In genomic region chr17:14904637-14905265, GRCm38 (mm10) we compare ENCODE assay signal across 9 mouse cellular contexts. TPM values are rescaled to one million over a fixed set of nuclear protein-coding genes. Genes with fewer than 3 reads are reported as not detected.
DNase-seq lines count a peak whose midpoint lies in the region; ATAC-seq and TF ChIP-seq lines count a peak whose summit lies in the region.
"Had no signal": no experiment of that assay in that cellular context is flagged by ENCODE, and none has a peak within 500 bp of the region (broad histone marks: within the 10 kb centered on the region; RNA-seq: fewer than 3 reads in every experiment).

No protein-coding gene starts in this region.

- 0 out of 2 replicates have a peak, but pooled peaks have one; percentile 38 for ATAC-seq in erythroblast, adult 5-6 weeks (replicated peaks; ENCODE audit: low FRiP score, poor library complexity, severe bottlenecking)
- ATAC-seq in liver, embryonic 13.5 days (ENCODE audit: low read depth) = no peak
- peak; percentile 71 for ATAC-seq in neural tube, embryonic 13.5 days (ENCODE audit: low read depth)

- DNase-seq in ES-E14 (ENCODE audit: low read depth, low spot score) = peak; percentile 61
- peak; percentile 47 to 69 for DNase-seq in adrenal gland, postnatal 36 days
- DNase-seq in heart, postnatal 25 days (ENCODE audit: low spot score) = peak; percentile 21
- DNase-seq in kidney, postnatal 36 days = peak; percentile 53 to 79
- DNase-seq in liver, embryonic 13.5 days = peak; percentile 15
- peak; percentile 48 to 71 for DNase-seq in urinary bladder, postnatal 4 days (ENCODE audit: low spot score in 2 of 2)

- H3K4me2 ChIP-seq in liver, embryonic 13.5 days = no peak overlapping the region
- no peak overlapping the region for H3K4me2 ChIP-seq in neural tube, embryonic 13.5 days
- H3K4me2 ChIP-seq: limb, embryonic 13.5 days had no signal

- H3K4me1 ChIP-seq in ES-E14 (ENCODE audit: control insufficient read depth in 2 of 2, insufficient read depth in 2 of 2, low read length in 2 of 2, poor library complexity in 1 of 2) = no peaks in the 10 kb centered on the region
- no peaks in the 10 kb centered on the region for H3K4me1 ChIP-seq in liver, embryonic 13.5 days (replicated peaks)
- H3K4me1 ChIP-seq in neural tube, embryonic 13.5 days (replicated peaks) = no peaks in the 10 kb centered on the region

- H3K36me3 ChIP-seq in ES-E14 (ENCODE audit: control insufficient read depth, insufficient read depth, low read length, poor library complexity, severe bottlenecking) = no peaks in the 10 kb centered on the region
- no peaks in the 10 kb centered on the region for H3K36me3 ChIP-seq in liver, embryonic 13.5 days
- H3K36me3 ChIP-seq in neural tube, embryonic 13.5 days = no peaks in the 10 kb centered on the region
- H3K36me3 ChIP-seq: limb, embryonic 13.5 days had no signal

- no peak overlapping the region for H3K4me3 ChIP-seq in ES-E14 (ENCODE audit: insufficient read depth in 1 of 2, low read depth in 1 of 2, low read length in 2 of 2, poor library complexity in 1 of 2, severe bottlenecking in 1 of 2)
- no peak overlapping the region for H3K4me3 ChIP-seq in liver, embryonic 13.5 days (replicated peaks)
- no peak overlapping the region for H3K4me3 ChIP-seq in neural tube, embryonic 13.5 days
- H3K4me3 ChIP-seq: limb, embryonic 13.5 days had no signal

- no peak overlapping the region for H3K9ac ChIP-seq in ES-E14 (ENCODE audit: insufficient read depth, low read depth, low read length, poor library complexity, severe bottlenecking)
- no peak overlapping the region for H3K9ac ChIP-seq in liver, embryonic 13.5 days
- H3K9ac ChIP-seq in neural tube, embryonic 13.5 days = no peak overlapping the region; the same call in 1 of the 2 replicates
- H3K9ac ChIP-seq: limb, embryonic 13.5 days had no signal

- 0 out of 2 replicates have a peak, but pooled peaks cover 3% of the 10 kb centered on the region for H3K27me3 ChIP-seq in liver, embryonic 13.5 days
- no peaks in the 10 kb centered on the region for H3K27me3 ChIP-seq in neural tube, embryonic 13.5 days
- H3K27me3 ChIP-seq: limb, embryonic 13.5 days had no signal

- in situ Hi-C loops in ES-E14 (cut with MboI; ENCODE audit: low sequenced_read_pairs in 2 of 2, unreplicated experiment in 2 of 2) = loop anchor here (10.0 kb wide), 3 partner anchors 360 to 670 kb away; no protein-coding TSS in a partner anchor

- no peaks in the 10 kb centered on the region for H3K9me3 ChIP-seq in ES-E14 (ENCODE audit: control insufficient read depth, insufficient read depth, low read depth, low read length)
- no peaks in the 10 kb centered on the region for H3K9me3 ChIP-seq in liver, embryonic 13.5 days (replicated peaks)
- no peaks in the 10 kb centered on the region for H3K9me3 ChIP-seq in neural tube, embryonic 13.5 days
- H3K9me3 ChIP-seq: limb, embryonic 13.5 days had no signal

- intact Hi-C loops in heart, postnatal 25 days (cut with DNase I) = loop anchor here (1.0 to 5.0 kb wide), 3 partner anchors 359 to 672 kb away; no protein-coding TSS in a partner anchor

- 31% methylated on average over 7 of the region's 7 CpGs for WGBS in liver, embryonic 13.5 days (ENCODE audit: insufficient replicate concordance)
- 64% methylated on average over 7 of the region's 7 CpGs for WGBS in neural tube, embryonic 13.5 days

- no peak overlapping the region for H3K27ac ChIP-seq in ES-E14 (ENCODE audit: insufficient read depth, low read depth, low read length, poor library complexity, severe bottlenecking)
- no peak overlapping the region for H3K27ac ChIP-seq in liver, embryonic 13.5 days
- no peak overlapping the region for H3K27ac ChIP-seq in neural tube, embryonic 13.5 days (replicated peaks)
- H3K27ac ChIP-seq: limb, embryonic 13.5 days had no signal

TF ChIP-seq in ES-E14, 5 proteins besides CTCF, POLR2A, EP300 and RAD21:
- peak; percentile 98 for TF ChIP-seq ZC3H11A (IDR thresholded peaks at IDR 0.05; ENCODE audit: borderline replicate concordance, low read depth, low read length)
- peak; percentile 56; the same call in 1 of the 2 replicates for TF ChIP-seq ZNF384 (IDR thresholded peaks at IDR 0.05; ENCODE audit: low read depth, low read length)
- TF ChIP-seq MAFK (IDR thresholded peaks at IDR 0.05; ENCODE audit: insufficient read depth, low read depth, low read length) = no peak

RNA-seq across cellular contexts. Expression of gene Wdr27, which starts 38.2 kb away (rescaled TPM):
- total RNA-seq in ES-E14 (2012; rRNA removed) = 1.9 and 2.0 TPM in 2 replicates
- 1 to 10 TPM; 5.4 to 5.8 TPM for total RNA-seq in adrenal gland, postnatal 36 days (2021)
- not detected in 2 replicates for total RNA-seq in erythroblast, adult 5-6 weeks (2015; ENCODE audit: low replicate concordance)
- not detected in 2 replicates for total RNA-seq in erythroblast, adult 5-6 weeks (2017; ENCODE audit: low replicate concordance)
- total RNA-seq in heart, postnatal 25 days (2021) = 1 to 10 TPM in 1 of 2 experiments, under 1 TPM in 1; 0.70 to 1.3 TPM
- polyA plus RNA-seq in liver, embryonic 13.5 days (2015; fragmentation: Nextera tagmentation; extraction: Ambion mirVana) = 1.3 and 1.7 TPM in 2 replicates
- polyA plus RNA-seq in neural tube, embryonic 13.5 days (2015; fragmentation: Nextera tagmentation; extraction: Ambion mirVana) = 6.6 and 8.3 TPM in 2 replicates

RNA-seq across cellular contexts. Expression of gene 1600012H06Rik, which starts 38.2 kb away (rescaled TPM):
- total RNA-seq in ES-E14 (2012; rRNA removed) = 29.7 and 34.7 TPM in 2 replicates
- total RNA-seq in adrenal gland, postnatal 36 days (2021) = 10 to 100 TPM; 30.6 to 44.4 TPM
- total RNA-seq in erythroblast, adult 5-6 weeks (2015; ENCODE audit: low replicate concordance) = 5.4 and 9.0 TPM in 2 replicates
- total RNA-seq in erythroblast, adult 5-6 weeks (2017; ENCODE audit: low replicate concordance) = 6.7 and 6.8 TPM in 2 replicates
- 10 to 100 TPM; 10.3 to 11.9 TPM for total RNA-seq in heart, postnatal 25 days (2021)
- polyA plus RNA-seq in liver, embryonic 13.5 days (2015; fragmentation: Nextera tagmentation; extraction: Ambion mirVana) = 11.2 and 14.4 TPM in 2 replicates
- 30.2 and 32.0 TPM in 2 replicates for polyA plus RNA-seq in neural tube, embryonic 13.5 days (2015; fragmentation: Nextera tagmentation; extraction: Ambion mirVana)

RNA-seq across cellular contexts. Expression of gene Phf10, which starts 56.3 kb away (rescaled TPM):
- 56.4 and 65.6 TPM in 2 replicates for total RNA-seq in ES-E14 (2012; rRNA removed)
- total RNA-seq in adrenal gland, postnatal 36 days (2021) = 10 to 100 TPM; 52.5 to 74.4 TPM
- total RNA-seq in erythroblast, adult 5-6 weeks (2015; ENCODE audit: low replicate concordance) = 88.6 and 101 TPM in 2 replicates
- 42.1 and 49.3 TPM in 2 replicates for total RNA-seq in erythroblast, adult 5-6 weeks (2017; ENCODE audit: low replicate concordance)
- 10 to 100 TPM; 45.1 to 45.4 TPM for total RNA-seq in heart, postnatal 25 days (2021)
- 95.9 and 100 TPM in 2 replicates for polyA plus RNA-seq in liver, embryonic 13.5 days (2015; fragmentation: Nextera tagmentation; extraction: Ambion mirVana)
- polyA plus RNA-seq in neural tube, embryonic 13.5 days (2015; fragmentation: Nextera tagmentation; extraction: Ambion mirVana) = 13.9 and 14.7 TPM in 2 replicates

Comparison
In these comparisons a context has a peak if more than half of its experiments do, and no peak if none do; other contexts are left out.
1. DNase-seq: peak in every context shown above with its lines; median percentile 66 in kidney, postnatal 36 days; 61 in ES-E14; 60 in urinary bladder, postnatal 4 days; 58 in adrenal gland, postnatal 36 days; 21 in heart, postnatal 25 days; 15 in liver, embryonic 13.5 days.